Mouse (Mus musculus): Measurements from ENCODE around the gene Ankrd50.

The Ankrd50 gene

GRCm38 (mm10) chr3:38463149-38463548, 21.5 kb downstream of the Ankrd50 start:
- DNase-seq, result no peak

GRCm38 (mm10) chr3:38461742-38462141, 22.9 kb downstream of the Ankrd50 start:
- no peak for DNase-seq

GRCm38 (mm10) chr3:38460250-38460624, 24.4 kb downstream of the Ankrd50 start:
- no peak for DNase-seq

GRCm38 (mm10) chr3:38459507-38460249, 25.0 kb downstream of the Ankrd50 start:
- no peak for DNase-seq

- DNase-seq, result peak; percentile 62 to 70
Observed at GRCm38 (mm10) chr3:38457041-38457440, 27.6 kb downstream of the Ankrd50 start.

- DNase-seq, result no peak
Observed at GRCm38 (mm10) chr3:38452199-38452598, 32.4 kb downstream of the Ankrd50 start.

- no peak for DNase-seq
Observed at GRCm38 (mm10) chr3:38446586-38446985, 38.1 kb downstream of the Ankrd50 start.

GRCm38 (mm10) chr3:38443875-38444274, 40.8 kb downstream of the Ankrd50 start:
- peak; percentile 26 to 35 for DNase-seq

- DNase-seq, result no peak
Observed at GRCm38 (mm10) chr3:38440564-38440991, 44.1 kb downstream of the Ankrd50 start.

- DNase-seq, result no peak
Observed at GRCm38 (mm10) chr3:38436596-38436995, 48.0 kb downstream of the Ankrd50 start.

GRCm38 (mm10) chr3:38435828-38436227, 48.8 kb downstream of the Ankrd50 start:
- DNase-seq, result no peak

GRCm38 (mm10) chr3:38434486-38434885, 50.2 kb downstream of the Ankrd50 start:
- DNase-seq, result no peak

- no peak for DNase-seq
Observed at GRCm38 (mm10) chr3:38433495-38434464, 50.9 kb downstream of the Ankrd50 start.

- DNase-seq, result no peak
Observed at GRCm38 (mm10) chr3:38431461-38431860, 53.2 kb downstream of the Ankrd50 start.

- DNase-seq, result no peak
Observed at GRCm38 (mm10) chr3:38431042-38431441, 53.6 kb downstream of the Ankrd50 start.

- no peak for DNase-seq
Observed at GRCm38 (mm10) chr3:38427200-38427599, 57.4 kb downstream of the Ankrd50 start.

- DNase-seq, result no peak
Observed at GRCm38 (mm10) chr3:38423966-38424365, 60.7 kb downstream of the Ankrd50 start.

- no peak for DNase-seq
Observed at GRCm38 (mm10) chr3:38419896-38420295, 64.7 kb downstream of the Ankrd50 start.

- DNase-seq, result no peak
Observed at GRCm38 (mm10) chr3:38415292-38415930, 69.2 kb downstream of the Ankrd50 start.

Measured in cerebellum, postnatal 25 days (tissue).